Mouse (Mus musculus) E14TG2a.4 (cell line): Measurements from ENCODE around the gene Mphosph9.

Source experiments
- H3K27me3 ChIP-seq: 2 replicates; pipeline ENCODE4 v1.6.1; 2014; ENCODE audit warnings: low read length, control low read depth; ENCODE audit not compliant: insufficient read depth
- H3K36me3 ChIP-seq: 2 replicates; pipeline ENCODE4 v1.6.1; 2014; ENCODE audit warnings: low read length, control low read depth; ENCODE audit not compliant: insufficient read depth
- H3K4me1 ChIP-seq: replicated peaks from 2 replicates; pipeline ENCODE4 v1.6.1; 2014; ENCODE audit warnings: low read depth, low read length, control low read depth
- H3K4me3 ChIP-seq: replicated peaks from 2 replicates; pipeline ENCODE4 v1.5.1; 2014; ENCODE audit warnings: mild to moderate bottlenecking, low read length
- H3K9me3 ChIP-seq: 2 replicates; pipeline ENCODE4 v1.6.1; 2014; ENCODE audit warnings: low read length, control low read depth
- CTCF ChIP-seq: conservative IDR thresholded peaks from 2 replicates; pipeline ENCODE4 v1.5.1; 2014; ENCODE audit warnings: low read length
- NANOG ChIP-seq: IDR thresholded peaks from 2 replicates; pipeline ENCODE4 v1.6.1; 2014; ENCODE audit warnings: borderline replicate concordance, low read length, mixed read lengths
- POU5F1 ChIP-seq: IDR thresholded peaks from 2 replicates; pipeline ENCODE4 v1.6.1; 2014; ENCODE audit warnings: low read length, borderline replicate concordance

Gene Mphosph9

DNA sequence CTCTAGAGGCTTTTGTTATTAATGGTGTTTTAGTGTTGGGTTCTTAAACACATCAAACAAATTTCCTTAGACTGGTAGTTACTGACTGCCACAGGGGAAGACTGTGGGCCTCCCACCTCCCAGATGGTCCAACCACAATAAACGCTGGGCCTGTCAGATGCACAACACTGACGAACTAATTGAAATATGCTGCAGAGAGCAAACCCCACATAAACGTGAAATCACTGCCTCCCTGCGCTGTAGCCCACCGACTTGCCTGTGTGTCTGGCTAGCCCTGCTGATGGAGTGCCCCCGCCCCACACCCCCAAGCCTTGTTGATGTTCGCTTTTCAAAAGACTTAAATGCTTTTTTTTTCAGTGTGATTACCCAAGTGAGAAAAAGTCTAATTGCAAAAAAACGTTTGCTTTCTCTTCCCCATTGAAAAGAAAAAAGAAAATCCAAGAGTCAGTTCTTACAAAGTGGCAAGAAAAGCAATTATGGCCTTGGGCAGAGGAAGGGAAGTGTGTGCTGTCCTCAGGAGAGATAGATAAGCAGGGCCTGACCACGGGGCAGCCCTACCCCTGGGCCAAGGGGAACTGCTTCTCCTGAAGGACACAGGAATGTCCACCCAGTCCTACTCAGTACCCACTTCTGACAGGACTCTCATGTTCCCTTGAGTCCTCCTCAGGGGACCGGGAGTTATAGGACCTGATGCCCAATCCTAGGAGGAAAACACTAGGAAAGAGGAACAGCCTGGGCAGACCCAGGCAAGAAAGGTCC is 85.9 kb downstream of the Mphosph9 start:
- H3K27me3 ChIP-seq: peaks cover 8% of the 10 kb centered on the region; the same call in 1 of the 2 replicates
- H3K4me1 ChIP-seq: peaks cover 71% of the 10 kb centered on the region
- no peak for TF ChIP-seq POU5F1
- no peak for TF ChIP-seq NANOG
- no peak for TF ChIP-seq CTCF
- H3K9me3 ChIP-seq: no peaks in the 10 kb centered on the region
- no peak overlapping the region for H3K4me3 ChIP-seq
- peaks cover 12% of the 10 kb centered on the region; the same call in 1 of the 2 replicates for H3K36me3 ChIP-seq

DNA sequence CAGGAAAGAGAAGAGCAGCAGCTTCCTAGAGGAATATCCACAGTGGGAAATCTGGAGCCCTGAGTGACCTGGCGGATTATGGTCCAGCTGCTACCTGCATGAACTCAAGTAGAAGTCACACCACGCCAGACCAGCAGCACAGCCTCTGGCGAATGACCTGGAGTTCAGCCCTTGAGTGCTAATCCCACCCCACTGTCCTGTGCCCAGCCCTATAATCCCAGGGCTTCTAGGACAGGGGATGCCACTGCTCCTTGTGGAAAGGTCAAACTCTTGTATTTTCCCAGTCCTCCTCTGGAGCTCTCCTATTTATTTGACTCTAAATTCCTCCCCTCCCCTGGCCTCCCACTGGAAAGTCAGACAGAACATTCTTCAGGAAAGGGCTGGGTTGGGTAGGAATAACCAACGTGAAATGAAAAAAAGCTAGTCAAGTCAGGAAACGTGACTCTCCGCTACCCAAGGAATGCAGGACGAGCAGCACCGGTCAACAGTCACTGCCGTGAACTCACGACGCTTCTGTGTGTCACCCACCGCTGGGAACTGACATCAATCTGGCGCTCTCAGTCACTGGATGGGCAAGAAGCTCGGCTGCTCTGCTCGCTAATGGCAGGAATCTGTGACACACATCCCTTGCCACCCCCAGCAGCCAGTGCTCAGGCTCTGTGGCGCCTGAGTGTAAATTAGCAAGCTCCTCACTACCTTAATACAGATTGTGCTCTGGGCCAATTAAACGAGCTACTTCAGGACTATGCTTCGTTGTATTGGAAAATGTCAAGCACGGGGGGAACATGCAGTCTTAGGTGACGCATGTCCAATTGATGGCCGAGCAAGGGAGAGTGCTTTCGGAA is 86.7 kb downstream of the Mphosph9 start:
- TF ChIP-seq NANOG (no peak), POU5F1 (no peak), CTCF (no peak)
- Histone ChIP-seq H3K4me1 (peaks cover 71% of the 10 kb centered on the region), H3K36me3 (peaks cover 9% of the 10 kb centered on the region; the same call in 1 of the 2 replicates), H3K27me3 (peaks cover 8% of the 10 kb centered on the region; the same call in 1 of the 2 replicates), H3K4me3 (no peak overlapping the region), H3K9me3 (no peaks in the 10 kb centered on the region)

GRCm38 (mm10) chr5:124236180-124236579 is 91.6 kb downstream of the Mphosph9 start:
- no peak overlapping the region for H3K4me3 ChIP-seq
- peaks cover 8% of the 10 kb centered on the region; the same call in 1 of the 2 replicates for H3K27me3 ChIP-seq
- H3K4me1 ChIP-seq: peaks cover 39% of the 10 kb centered on the region
- H3K9me3 ChIP-seq: no peaks in the 10 kb centered on the region
- H3K36me3 ChIP-seq: no peaks in the 10 kb centered on the region
- TF ChIP-seq NANOG: no peak
- TF ChIP-seq CTCF: no peak

DNA sequence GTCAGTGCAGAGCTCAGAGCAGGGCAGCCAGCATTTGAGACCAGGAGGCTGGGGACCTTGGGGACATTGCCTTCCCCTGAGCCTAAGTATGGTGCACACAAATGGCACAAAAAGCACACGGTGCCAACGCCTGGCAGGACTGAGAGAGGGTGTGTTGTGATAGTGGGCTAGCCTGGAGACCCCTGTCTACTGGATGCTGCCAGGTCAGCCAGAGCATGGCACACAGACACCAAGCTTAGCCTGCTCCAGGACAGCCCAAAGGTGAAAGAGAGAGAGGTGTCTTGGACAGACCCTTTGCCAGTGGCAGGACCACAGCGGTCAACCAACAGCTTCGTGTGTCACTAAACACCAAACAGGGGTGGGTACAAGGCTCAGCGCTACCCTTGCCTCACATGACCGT is 93.0 kb downstream of the Mphosph9 start:
- TF ChIP-seq CTCF: no peak
- TF ChIP-seq POU5F1: no peak
- TF ChIP-seq NANOG: no peak
- H3K4me3 ChIP-seq: no peak overlapping the region
- no peaks in the 10 kb centered on the region for H3K9me3 ChIP-seq
- peaks cover 27% of the 10 kb centered on the region for H3K4me1 ChIP-seq
- H3K27me3 ChIP-seq: peaks cover 4% of the 10 kb centered on the region; the same call in 1 of the 2 replicates
- no peaks in the 10 kb centered on the region for H3K36me3 ChIP-seq

DNA sequence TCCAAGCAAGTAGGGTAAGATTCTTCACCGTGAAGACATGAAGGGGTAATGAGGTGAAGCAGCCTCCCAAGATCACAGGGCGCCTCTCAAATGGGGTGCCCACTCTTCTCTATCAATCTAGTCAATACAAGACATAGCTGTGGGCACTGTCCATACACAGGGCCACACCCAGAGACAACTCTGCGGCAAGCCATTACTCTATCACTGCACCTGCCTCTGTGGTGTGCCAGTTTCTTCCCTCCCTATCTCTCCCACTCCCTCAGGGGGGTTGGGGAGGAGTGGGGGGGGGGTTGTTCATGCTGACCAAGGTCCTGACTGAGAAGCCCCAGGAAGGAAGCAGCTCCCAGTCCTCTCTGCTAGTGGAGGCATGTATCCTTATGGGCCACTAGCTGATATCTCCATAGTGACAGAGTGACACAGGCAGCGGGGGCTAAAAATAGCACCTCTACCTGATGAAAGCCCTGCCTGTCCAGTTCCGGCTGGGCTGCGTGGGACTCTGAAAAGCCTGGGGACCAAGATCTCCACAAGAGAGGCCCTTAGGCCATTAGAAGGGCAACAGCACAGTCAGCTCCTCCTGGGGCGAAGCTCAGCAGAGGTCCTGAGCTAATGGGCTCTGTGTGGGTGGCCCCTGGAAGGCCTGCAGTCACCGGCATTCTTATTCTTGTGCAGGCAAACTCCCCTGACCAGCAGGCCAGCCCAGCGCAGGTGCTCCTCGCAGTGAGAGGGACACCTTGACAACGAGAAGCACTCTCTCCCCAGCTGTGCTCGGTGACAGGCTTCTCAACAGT is 93.7 kb downstream of the Mphosph9 start:
- Histone ChIP-seq H3K9me3 (no peaks in the 10 kb centered on the region), H3K27me3 (peaks cover 3% of the 10 kb centered on the region; the same call in 1 of the 2 replicates), H3K4me3 (no peak overlapping the region), H3K4me1 (peaks cover 20% of the 10 kb centered on the region), H3K36me3 (no peaks in the 10 kb centered on the region)
- TF ChIP-seq POU5F1 (no peak), CTCF (no peak), NANOG (no peak)

DNA sequence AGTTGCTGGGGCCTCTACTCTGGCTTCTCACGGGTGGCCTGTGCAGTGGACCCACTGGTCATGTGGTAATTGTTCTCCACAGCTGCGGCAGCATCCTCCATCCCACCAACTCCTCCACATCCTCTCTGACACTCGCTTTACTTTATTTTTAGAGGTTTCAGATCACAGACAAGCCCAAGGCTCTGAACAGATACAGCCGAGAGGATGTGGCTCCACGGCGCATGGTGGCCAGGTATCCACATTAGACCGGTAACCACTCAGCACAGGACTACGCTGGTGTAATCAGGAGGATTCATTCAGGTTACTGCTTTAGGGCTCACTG is 94.7 kb downstream of the Mphosph9 start:
- TF ChIP-seq CTCF (no peak), NANOG (no peak), POU5F1 (no peak)
- no peaks in the 10 kb centered on the region for H3K36me3 ChIP-seq
- H3K4me1 ChIP-seq: peaks cover 11% of the 10 kb centered on the region
- H3K27me3 ChIP-seq: no peaks in the 10 kb centered on the region
- H3K4me3 ChIP-seq: no peak overlapping the region
- H3K9me3 ChIP-seq: no peaks in the 10 kb centered on the region

GRCm38 (mm10) chr5:124232360-124233143 is 95.2 kb downstream of the Mphosph9 start:
- Histone ChIP-seq H3K27me3 (no peaks in the 10 kb centered on the region), H3K4me1 (peaks cover 8% of the 10 kb centered on the region; the same call in 1 of the 2 replicates), H3K36me3 (no peaks in the 10 kb centered on the region), H3K4me3 (no peak overlapping the region), H3K9me3 (no peaks in the 10 kb centered on the region)
- TF ChIP-seq POU5F1: no peak
- TF ChIP-seq CTCF: no peak
- no peak for TF ChIP-seq NANOG

DNA sequence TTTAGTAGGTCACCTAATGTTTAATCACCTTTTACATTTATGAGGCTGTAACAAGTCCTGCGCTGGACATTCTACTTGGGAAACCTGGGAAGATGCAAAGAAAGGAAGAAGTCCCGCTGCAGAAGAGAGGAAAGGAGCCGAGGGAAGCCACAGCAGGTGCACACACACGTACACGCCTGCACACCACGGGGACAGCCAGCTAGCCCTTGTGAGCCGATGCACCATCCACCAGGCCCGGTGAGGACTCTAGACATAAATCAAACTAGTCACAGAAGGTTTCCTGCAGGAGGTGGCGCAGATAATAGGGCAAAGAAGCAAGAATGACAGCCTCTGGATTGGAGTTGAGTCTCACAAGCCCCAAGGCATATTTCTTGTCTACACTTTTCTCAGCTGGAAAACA is 97.3 kb downstream of the Mphosph9 start:
- Histone ChIP-seq H3K36me3 (no peaks in the 10 kb centered on the region), H3K9me3 (no peaks in the 10 kb centered on the region), H3K4me1 (peaks cover 8% of the 10 kb centered on the region; the same call in 1 of the 2 replicates), H3K4me3 (no peak overlapping the region), H3K27me3 (no peaks in the 10 kb centered on the region)
- TF ChIP-seq CTCF (no peak), POU5F1 (no peak), NANOG (no peak)
